ENCODE assay signal across 25 mouse cellular contexts in genomic region chr10:20066069-20066665, GRCm38 (mm10).
"Had no signal": no experiment of that assay in that cellular context is flagged by ENCODE, and none has a peak within 500 bp of the region (broad histone marks: within the 10 kb centered on the region; RNA-seq: fewer than 3 reads in every experiment).

No protein-coding gene starts in this region.

- H3K9me3 ChIP-seq: limb, embryonic 12.5 days; limb, embryonic 15.5 days; megakaryocyte, embryonic 14.5 days; midbrain, embryonic 10.5 days; midbrain, embryonic 13.5 days; neural tube, embryonic 13.5 days; stomach, embryonic 15.5 days had no signal

- H3K4me2 ChIP-seq: limb, embryonic 12.5 days; limb, embryonic 15.5 days; liver, embryonic 11.5 days; lung, embryonic 14.5 days; midbrain, embryonic 13.5 days; neural tube, embryonic 13.5 days; stomach, embryonic 15.5 days had no signal

- H3K36me3 ChIP-seq: limb, embryonic 12.5 days; limb, embryonic 15.5 days; midbrain, embryonic 10.5 days; midbrain, embryonic 13.5 days; neural tube, embryonic 13.5 days; stomach, embryonic 15.5 days had no signal

- H3K4me3 ChIP-seq: layer of hippocampus, adult 2 months; limb, embryonic 12.5 days; limb, embryonic 15.5 days; megakaryocyte, embryonic 14.5 days; midbrain, embryonic 10.5 days; midbrain, embryonic 13.5 days; myocyte; neural tube, embryonic 13.5 days; stomach, embryonic 15.5 days had no signal

- ATAC-seq: liver, postnatal 0 days; lung, postnatal 0 days; midbrain, embryonic 13.5 days; midbrain, embryonic 16.5 days had no signal

- H3K4me1 ChIP-seq: limb, embryonic 12.5 days; limb, embryonic 15.5 days; midbrain, embryonic 10.5 days; midbrain, embryonic 13.5 days; neural tube, embryonic 13.5 days; stomach, embryonic 15.5 days had no signal

- DNase-seq: kidney, adult 11 months; layer of hippocampus, adult 9-11 months; layer of hippocampus, postnatal 36 days; left cerebral cortex, postnatal 4 days; liver, postnatal 0 days; lung, embryonic 14.5 days; retina, postnatal 1 day; right cerebral cortex, postnatal 25 days; spleen, adult 18-20 months; thymus, postnatal 25 days had no signal

- H3K27me3 ChIP-seq: limb, embryonic 12.5 days; limb, embryonic 15.5 days; megakaryocyte, embryonic 14.5 days; midbrain, embryonic 13.5 days; neural tube, embryonic 13.5 days; stomach, embryonic 15.5 days had no signal

- H3K27ac ChIP-seq: kidney, postnatal 0 days; layer of hippocampus, adult 2 months; limb, embryonic 12.5 days; limb, embryonic 15.5 days; liver, embryonic 14.5 days; macrophage; midbrain, embryonic 10.5 days; midbrain, embryonic 13.5 days; neural tube, embryonic 13.5 days; stomach, embryonic 15.5 days had no signal

- H3K9ac ChIP-seq: limb, embryonic 12.5 days; limb, embryonic 15.5 days; liver, embryonic 14.5 days; liver, postnatal 0 days; lung, embryonic 14.5 days; midbrain, embryonic 13.5 days; neural tube, embryonic 13.5 days; stomach, embryonic 15.5 days had no signal
